Mouse (Mus musculus) ES-Bruce4 (cell line): Measurements from ENCODE around the gene Lingo2. TPM values are rescaled to one million over a fixed set of nuclear protein-coding genes. Genes with fewer than 3 reads are reported as not detected.

Experiments
- H3K27ac ChIP-seq: 2 replicates; pipeline ENCODE4 v1.5.1; 2012; ENCODE audit warnings: low read length, inconsistent platforms; ENCODE audit not compliant: insufficient read depth
- H3K27me3 ChIP-seq: 2 replicates; pipeline ENCODE4 v1.6.1; 2012; ENCODE audit warnings: mild to moderate bottlenecking, low read length, inconsistent platforms; ENCODE audit not compliant: control insufficient read depth, poor library complexity, insufficient read depth, severe bottlenecking
- H3K36me3 ChIP-seq: 2 replicates; pipeline ENCODE4 v1.6.1; 2012; ENCODE audit warnings: inconsistent platforms, mild to moderate bottlenecking, low read length, moderate library complexity; ENCODE audit not compliant: control insufficient read depth, poor library complexity, insufficient read depth, severe bottlenecking
- H3K4me1 ChIP-seq: one replicate; pipeline ENCODE4 v1.8.1; 2011; ENCODE audit warnings: low read length; ENCODE audit not compliant: control insufficient read depth, insufficient read depth
- H3K4me3 ChIP-seq: 2 replicates; pipeline ENCODE4 v1.5.1; 2011; ENCODE audit warnings: low read depth, mild to moderate bottlenecking, low read length
- H3K9ac ChIP-seq: 2 replicates; pipeline ENCODE4 v1.6.1; 2012; ENCODE audit warnings: low read depth, mild to moderate bottlenecking, inconsistent platforms; ENCODE audit not compliant: poor library complexity, severe bottlenecking
- H3K9me3 ChIP-seq: replicated peaks from 2 replicates; pipeline ENCODE4 v1.6.1; 2012; ENCODE audit warnings: mild to moderate bottlenecking, low read length, inconsistent platforms; ENCODE audit not compliant: control insufficient read depth, poor library complexity, insufficient read depth, severe bottlenecking
- CTCF ChIP-seq: IDR thresholded peaks from one replicate; pipeline ENCODE4 v1.8.1; 2011; ENCODE audit warnings: low read depth, low read length
- EP300 ChIP-seq: IDR thresholded peaks from 2 replicates; pipeline ENCODE4 v1.6.1; 2011; ENCODE audit warnings: low read depth, low read length; ENCODE audit not compliant: insufficient read depth
- POLR2A ChIP-seq: IDR thresholded peaks from one replicate; pipeline ENCODE4 v1.8.1; 2011; ENCODE audit warnings: low read length; ENCODE audit not compliant: insufficient read depth
- polyA plus RNA-seq: library from polyadenylated mRNA; stranded (reverse); fragments of >200 nt; gene quantifications from 2 replicates; pipeline ENCODE4 v1.2.4, GENCODE M21; 2011; ENCODE audit warnings: low read depth; ENCODE audit not compliant: missing spikeins, insufficient read depth, insufficient read length

Lingo2 gene
- polyA plus RNA-seq, 1 experiment, result not detected

DNA sequence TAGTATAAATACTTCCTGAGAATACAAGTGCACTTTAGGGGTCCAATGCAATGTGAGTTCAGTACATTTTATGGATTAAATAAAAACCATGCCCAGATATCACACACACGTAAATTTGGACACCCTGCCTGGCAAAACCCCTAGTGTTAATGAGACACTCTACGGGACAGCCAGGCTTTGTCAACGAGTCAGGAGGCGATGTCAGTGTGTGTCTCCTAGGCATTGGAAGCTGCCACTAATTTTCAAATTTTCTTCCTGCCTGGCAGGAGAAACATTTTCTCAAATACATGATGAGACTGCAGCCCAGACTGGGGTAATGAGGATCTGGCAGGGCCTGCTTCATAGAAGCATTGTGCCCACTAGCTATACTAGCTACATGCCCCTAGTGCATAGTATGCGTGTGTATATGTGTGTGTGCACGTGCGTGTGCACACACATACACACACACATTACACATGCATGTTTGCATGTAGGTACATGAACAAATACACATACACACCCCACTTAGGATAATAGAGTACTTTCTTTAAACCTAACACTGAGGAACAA, 1128.2 kb downstream of the Lingo2 start:
- no peak overlapping the region for H3K9ac ChIP-seq

DNA sequence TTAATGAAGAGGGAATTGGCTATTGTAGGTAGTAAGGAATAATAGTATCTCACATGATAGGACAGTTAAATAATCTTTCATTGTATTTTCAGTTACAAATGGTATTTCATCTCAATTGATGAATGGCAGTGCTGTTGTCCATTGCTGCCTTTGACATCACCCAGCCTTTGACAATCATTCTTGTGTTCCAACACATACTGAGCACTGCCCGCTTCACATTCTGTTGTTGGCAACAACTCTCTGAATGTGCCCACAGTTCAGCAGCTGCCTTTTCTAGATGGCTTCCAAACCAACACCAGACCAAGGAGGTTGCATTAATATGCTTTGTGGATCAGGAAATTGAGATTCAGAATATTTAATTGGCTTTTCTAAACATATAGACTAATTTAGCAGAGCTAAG, 1130.8 kb downstream of the Lingo2 start:
- TF ChIP-seq EP300, result no peak
- TF ChIP-seq CTCF, result no peak
- no peak for TF ChIP-seq POLR2A
- H3K9me3 ChIP-seq, result no peaks in the 10 kb centered on the region
- no peaks in the 10 kb centered on the region for H3K36me3 ChIP-seq
- no peak overlapping the region for H3K27ac ChIP-seq
- no peaks in the 10 kb centered on the region for H3K27me3 ChIP-seq
- H3K4me3 ChIP-seq, result no peak overlapping the region
- H3K4me1 ChIP-seq, result no peaks in the 10 kb centered on the region
- no peak overlapping the region for H3K9ac ChIP-seq

More for the DNA sequence above, 1128.2 kb downstream of the Lingo2 start:
- H3K9me3 ChIP-seq, result no peaks in the 10 kb centered on the region
- no peak for TF ChIP-seq CTCF
- TF ChIP-seq EP300, result no peak
- TF ChIP-seq POLR2A, result no peak
- no peaks in the 10 kb centered on the region for H3K36me3 ChIP-seq
- H3K4me1 ChIP-seq, result no peaks in the 10 kb centered on the region
- H3K27me3 ChIP-seq, result no peaks in the 10 kb centered on the region
- H3K27ac ChIP-seq, result no peak overlapping the region
- H3K4me3 ChIP-seq, result no peak overlapping the region

DNA sequence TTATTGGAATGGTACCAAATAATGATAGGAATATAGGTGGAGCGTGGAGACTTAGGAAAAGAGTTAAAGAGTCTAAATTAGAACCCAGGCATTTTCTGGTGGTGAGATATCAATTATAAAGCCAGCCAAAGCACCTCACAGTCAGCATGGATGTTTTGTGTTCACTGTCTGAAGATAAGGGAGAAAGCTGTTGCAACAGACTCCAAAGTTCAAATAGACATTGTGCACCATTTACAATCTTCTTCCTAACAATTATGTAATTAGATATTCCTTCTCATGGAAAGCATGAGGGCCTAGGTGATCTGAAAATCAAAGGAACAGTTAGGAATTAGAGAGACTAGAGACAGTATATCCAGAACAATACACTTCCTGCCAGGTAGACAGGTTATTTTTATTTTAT, 1136.8 kb downstream of the Lingo2 start:
- Histone ChIP-seq H3K27me3 (no peaks in the 10 kb centered on the region), H3K36me3 (no peaks in the 10 kb centered on the region), H3K4me3 (no peak overlapping the region), H3K4me1 (no peaks in the 10 kb centered on the region), H3K27ac (no peak overlapping the region), H3K9me3 (no peaks in the 10 kb centered on the region), H3K9ac (no peak overlapping the region)
- TF ChIP-seq POLR2A (no peak), EP300 (no peak), CTCF (no peak)

DNA sequence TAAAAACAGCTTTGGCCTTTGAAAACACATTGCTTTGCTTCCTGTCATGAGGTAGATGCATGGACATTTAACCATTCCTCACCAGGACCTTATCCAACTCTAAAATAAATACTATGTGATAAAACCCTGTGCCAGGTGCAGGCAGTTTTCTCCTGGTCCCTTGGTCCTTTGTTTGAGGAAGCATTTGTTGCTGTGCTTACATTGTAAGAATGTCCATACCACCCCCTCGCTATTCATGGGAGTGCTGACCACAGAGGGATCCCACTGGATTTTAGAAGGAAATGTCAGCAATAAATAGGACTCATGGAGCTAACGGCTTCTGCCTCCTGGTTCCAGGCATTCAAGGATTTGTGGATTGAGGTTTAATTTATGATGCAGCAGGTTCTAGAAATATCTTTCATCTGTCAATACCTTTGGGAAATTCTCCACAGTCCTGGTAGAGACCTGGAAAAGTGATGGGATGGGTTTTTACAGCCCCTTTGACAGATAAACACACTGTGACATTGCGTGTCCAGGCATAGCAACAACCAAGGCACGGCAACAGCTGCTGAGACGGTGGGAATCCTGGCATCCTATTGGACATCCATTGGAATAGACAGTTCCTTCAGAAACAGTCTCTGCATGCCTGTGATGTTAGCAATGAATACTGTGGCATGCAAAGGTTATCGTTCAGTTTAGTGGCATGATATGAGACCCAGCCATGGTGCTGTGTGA, 1143.9 kb downstream of the Lingo2 start:
- no peak overlapping the region for H3K4me3 ChIP-seq
- H3K9me3 ChIP-seq, result no peaks in the 10 kb centered on the region; the same call in 1 of the 2 replicates
- no peak overlapping the region for H3K9ac ChIP-seq
- no peaks in the 10 kb centered on the region for H3K36me3 ChIP-seq
- no peak overlapping the region for H3K27ac ChIP-seq
- no peaks in the 10 kb centered on the region for H3K27me3 ChIP-seq
- no peaks in the 10 kb centered on the region for H3K4me1 ChIP-seq
- no peak for TF ChIP-seq EP300
- no peak for TF ChIP-seq CTCF
- no peak for TF ChIP-seq POLR2A

DNA sequence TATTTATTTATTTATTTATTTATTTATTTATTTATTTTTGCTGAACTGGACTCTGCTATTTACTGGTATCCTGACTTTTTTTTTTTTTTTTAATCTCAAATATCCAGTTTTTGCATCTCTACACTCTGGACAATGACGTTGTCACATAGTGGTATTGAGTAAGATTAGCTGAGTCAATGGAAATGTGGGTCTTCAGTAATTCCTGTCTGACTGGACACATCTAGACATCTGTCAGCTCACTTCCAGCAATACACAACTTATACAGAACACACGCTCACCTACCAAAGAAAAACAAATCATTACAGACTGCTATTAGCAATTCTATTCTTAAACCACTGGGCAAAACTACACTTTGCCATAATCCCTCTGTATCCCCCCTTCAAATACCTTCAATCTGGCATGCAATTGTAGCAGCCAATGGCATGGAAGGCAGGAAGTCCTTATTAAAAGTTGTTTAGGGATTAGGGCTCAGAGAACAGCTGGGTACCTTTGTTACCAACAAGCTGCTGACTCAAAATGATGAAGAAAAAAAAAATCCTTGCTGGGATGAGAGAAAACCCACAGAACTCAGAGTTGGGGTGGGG, 1144.6 kb downstream of the Lingo2 start:
- H3K27ac ChIP-seq, result no peak overlapping the region
- H3K4me3 ChIP-seq, result no peak overlapping the region

DNA sequence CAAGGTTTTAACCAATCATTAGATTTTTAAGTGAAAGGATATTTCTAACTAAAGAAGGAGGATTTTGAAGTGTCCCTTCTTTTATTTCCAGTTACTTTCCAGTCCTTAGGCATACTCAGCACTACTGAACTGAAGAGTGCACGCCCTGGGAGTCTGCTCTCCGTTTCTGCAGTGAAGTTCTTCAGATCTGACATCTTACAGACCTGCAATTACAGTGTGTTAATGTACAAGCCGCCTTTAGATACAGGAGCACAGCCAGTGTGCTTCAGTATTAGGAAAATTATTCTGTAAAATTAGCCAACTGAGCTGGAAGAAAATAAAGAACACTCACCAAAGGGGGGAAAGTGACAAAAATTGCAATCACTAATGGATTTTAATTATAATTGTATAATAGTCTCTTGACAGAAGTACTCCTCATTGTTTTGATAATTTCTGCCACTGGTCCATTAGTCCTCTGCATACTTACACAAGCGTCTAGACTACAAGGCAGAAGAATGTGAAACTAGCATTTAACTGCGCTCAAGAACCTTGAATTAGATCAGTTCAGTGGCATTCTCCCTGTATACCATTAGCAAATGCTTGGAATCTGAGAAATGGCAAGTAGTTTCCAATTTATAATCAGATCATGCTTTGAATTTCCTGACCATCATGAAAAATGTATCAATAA, 1167.2 kb downstream of the Lingo2 start:
- Histone ChIP-seq H3K9me3 (no peaks in the 10 kb centered on the region), H3K4me3 (no peak overlapping the region), H3K27ac (no peak overlapping the region), H3K36me3 (no peaks in the 10 kb centered on the region), H3K4me1 (no peaks in the 10 kb centered on the region), H3K9ac (no peak overlapping the region), H3K27me3 (no peaks in the 10 kb centered on the region)
- no peak for TF ChIP-seq EP300
- TF ChIP-seq CTCF, result no peak
- no peak for TF ChIP-seq POLR2A

More for the DNA sequence above, 1144.6 kb downstream of the Lingo2 start:
- Histone ChIP-seq H3K4me1 (no peaks in the 10 kb centered on the region), H3K27me3 (no peaks in the 10 kb centered on the region), H3K9me3 (no peaks in the 10 kb centered on the region; the same call in 1 of the 2 replicates), H3K9ac (no peak overlapping the region), H3K36me3 (no peaks in the 10 kb centered on the region)
- TF ChIP-seq CTCF (no peak), EP300 (no peak), POLR2A (no peak)
